Mouse (Mus musculus) liver, embryonic 16.5 days (tissue): ENCODE measurements around the gene Prkar2a. TPM values are rescaled to one million over a fixed set of nuclear protein-coding genes. Genes with fewer than 3 reads are reported as not detected.

Source experiments
- ATAC-seq: fragments of 200-750 bp; cut with Nextera tagmentation; 2 replicates; pipeline ENCODE4 v1.8.0; 2017; ENCODE audit warnings: low read depth, mild to moderate bottlenecking, moderate number of reproducible peaks, moderate library complexity
- H3K27ac ChIP-seq: fragments of 300-500 bp; sonication (generic); 2 replicates; pipeline ENCODE4 v1.5.1; 2014; ENCODE audit warnings: mild to moderate bottlenecking, low read length
- H3K27me3 ChIP-seq: fragments of 300-500 bp; sonication (generic); 2 replicates; pipeline ENCODE4 v1.6.1; 2014; ENCODE audit warnings: low read depth, low read length, mixed read lengths; ENCODE audit not compliant: control insufficient read depth, insufficient read depth
- H3K36me3 ChIP-seq: fragments of 300-500 bp; sonication (generic); 2 replicates; pipeline ENCODE4 v1.6.1; 2014; ENCODE audit warnings: mild to moderate bottlenecking; ENCODE audit not compliant: control insufficient read depth, insufficient read depth
- H3K4me1 ChIP-seq: fragments of 300-500 bp; sonication (generic); 2 replicates; pipeline ENCODE4 v1.6.1; 2014; ENCODE audit warnings: low read depth, low read length, mixed read lengths; ENCODE audit not compliant: control insufficient read depth
- H3K4me2 ChIP-seq: fragments of 300-500 bp; sonication (generic); 2 replicates; pipeline ENCODE4 v1.6.1; 2014; ENCODE audit warnings: low read depth, low read length, mixed read lengths
- H3K4me3 ChIP-seq: fragments of 300-500 bp; sonication (generic); 2 replicates; pipeline ENCODE4 v1.5.1; 2014; ENCODE audit warnings: low read depth, mild to moderate bottlenecking, low read length
- H3K9ac ChIP-seq: fragments of 300-500 bp; sonication (generic); 2 replicates; pipeline ENCODE4 v1.6.1; 2014; ENCODE audit warnings: low read depth, low read length
- H3K9me3 ChIP-seq: fragments of 300-500 bp; sonication (generic); replicated peaks from 2 replicates; pipeline ENCODE4 v1.6.1; 2016; ENCODE audit warnings: low read length; ENCODE audit not compliant: control insufficient read depth
- WGBS: fragments of 180-500 bp; shearing (Covaris S2); extraction: QIAGEN DNeasy Blood & Tissue Kit; methylation state at CpG from one replicate; pipeline ENCODE4 v1.1.7; 2014; ENCODE audit not compliant: insufficient replicate concordance; 5-methylcytosine and 5-hydroxymethylcytosine counted together
- polyA plus RNA-seq: library from polyadenylated mRNA; unstranded; fragments of >200 nt; fragmentation: Nextera tagmentation; extraction: Ambion mirVana; gene quantifications from 2 replicates; pipeline ENCODE4 v1.2.1, GENCODE M21; 2015

The Prkar2a gene
- polyA plus RNA-seq, 1 experiment from 2014 or later: 8.8 TPM

- Histone ChIP-seq H3K27me3 (peaks cover 24% of the 10 kb centered on the region), H3K9me3 (no peaks in the 10 kb centered on the region), H3K4me2 (no peak overlapping the region), H3K9ac (no peak overlapping the region), H3K27ac (peak overlapping the region; percentile 59), H3K4me3 (no peak overlapping the region), H3K4me1 (peaks cover 16% of the 10 kb centered on the region), H3K36me3 (no peaks in the 10 kb centered on the region)
- peak; percentile 72 for ATAC-seq
- 45% methylated on average over 1 of the region's 1 CpGs for WGBS
Observed at GRCm38 (mm10) chr9:108689993-108690392, 879 bp downstream of the Prkar2a start.

- H3K9ac ChIP-seq: no peak overlapping the region
- WGBS: 80% methylated on average over 6 of the region's 6 CpGs
Observed at GRCm38 (mm10) chr9:108690914-108691313, 1.8 kb downstream of the Prkar2a start.

GRCm38 (mm10) chr9:108691371-108691770 lies 2.3 kb downstream of the Prkar2a start:
- 52% methylated on average over 8 of the region's 8 CpGs for WGBS
- ATAC-seq: peak; percentile 4; the same call in 1 of the 2 replicates
- H3K4me3 ChIP-seq: peak overlapping the region; percentile 73
- H3K36me3 ChIP-seq: no peaks in the 10 kb centered on the region
- peak overlapping the region; percentile 43 for H3K9ac ChIP-seq
- H3K4me1 ChIP-seq: peaks cover 16% of the 10 kb centered on the region
- peak overlapping the region; percentile 95 for H3K4me2 ChIP-seq
- H3K27me3 ChIP-seq: peaks cover 24% of the 10 kb centered on the region
- H3K27ac ChIP-seq: peak overlapping the region; percentile 78
- H3K9me3 ChIP-seq: no peaks in the 10 kb centered on the region

More at GRCm38 (mm10) chr9:108690914-108691313, 1.8 kb downstream of the Prkar2a start:
- H3K36me3 ChIP-seq: no peaks in the 10 kb centered on the region
- H3K27me3 ChIP-seq: peaks cover 24% of the 10 kb centered on the region
- no peak overlapping the region for H3K4me3 ChIP-seq
- H3K4me2 ChIP-seq: no peak overlapping the region
- peaks cover 16% of the 10 kb centered on the region for H3K4me1 ChIP-seq
- ATAC-seq: no peak
- H3K27ac ChIP-seq: peak overlapping the region; percentile 78
- no peaks in the 10 kb centered on the region for H3K9me3 ChIP-seq

GRCm38 (mm10) chr9:108691846-108692225 lies 2.7 kb downstream of the Prkar2a start:
- Histone ChIP-seq H3K4me3 (peak overlapping the region; percentile 73), H3K4me1 (peaks cover 16% of the 10 kb centered on the region), H3K27me3 (peaks cover 24% of the 10 kb centered on the region), H3K27ac (peak overlapping the region; percentile 78), H3K36me3 (no peaks in the 10 kb centered on the region), H3K9me3 (no peaks in the 10 kb centered on the region), H3K9ac (peak overlapping the region; percentile 72), H3K4me2 (peak overlapping the region; percentile 95)
- peak; percentile 89 for ATAC-seq
- under 1% methylated on average over 42 of the region's 42 CpGs for WGBS

- Histone ChIP-seq H3K27me3 (peaks cover 24% of the 10 kb centered on the region), H3K9me3 (no peaks in the 10 kb centered on the region), H3K36me3 (no peaks in the 10 kb centered on the region), H3K27ac (peak overlapping the region; percentile 65), H3K4me2 (peak overlapping the region; percentile 95), H3K4me1 (peaks cover 16% of the 10 kb centered on the region), H3K4me3 (peak overlapping the region; percentile 73), H3K9ac (peak overlapping the region; percentile 72)
- peak; percentile 31; the same call in 1 of the 2 replicates for ATAC-seq
- WGBS: under 1% methylated on average over 91 of the region's 92 CpGs
Observed at GRCm38 (mm10) chr9:108692226-108693041, 3.3 kb downstream of the Prkar2a start.

GRCm38 (mm10) chr9:108693946-108694345 lies 4.8 kb downstream of the Prkar2a start:
- Histone ChIP-seq H3K9me3 (no peaks in the 10 kb centered on the region), H3K9ac (no peak overlapping the region), H3K27me3 (peaks cover 24% of the 10 kb centered on the region), H3K4me3 (no peak overlapping the region), H3K36me3 (no peaks in the 10 kb centered on the region), H3K4me1 (peaks cover 16% of the 10 kb centered on the region), H3K27ac (no peak overlapping the region), H3K4me2 (peak overlapping the region; percentile 1)
- 65% methylated on average over 4 of the region's 4 CpGs for WGBS
- ATAC-seq: no peak

- no peak for ATAC-seq
- Histone ChIP-seq H3K4me3 (no peak overlapping the region), H3K4me2 (no peak overlapping the region), H3K36me3 (no peaks in the 10 kb centered on the region), H3K9me3 (no peaks in the 10 kb centered on the region), H3K27me3 (peaks cover 24% of the 10 kb centered on the region), H3K9ac (no peak overlapping the region), H3K4me1 (peaks cover 16% of the 10 kb centered on the region), H3K27ac (no peak overlapping the region)
- WGBS: 76% methylated on average over 1 of the region's 1 CpGs
Observed at GRCm38 (mm10) chr9:108694533-108694932, 5.4 kb downstream of the Prkar2a start.

- H3K27ac ChIP-seq: no peak overlapping the region
- H3K4me2 ChIP-seq: no peak overlapping the region
- H3K9ac ChIP-seq: no peak overlapping the region
- H3K4me3 ChIP-seq: no peak overlapping the region
- H3K4me1 ChIP-seq: peaks cover 4% of the 10 kb centered on the region
- H3K27me3 ChIP-seq: no peaks in the 10 kb centered on the region
- no peak for ATAC-seq
- H3K9me3 ChIP-seq: no peaks in the 10 kb centered on the region
- no peaks in the 10 kb centered on the region for H3K36me3 ChIP-seq
Observed at GRCm38 (mm10) chr9:108702476-108702875, 13.4 kb downstream of the Prkar2a start.

GRCm38 (mm10) chr9:108703373-108704110 lies 14.4 kb downstream of the Prkar2a start:
- Histone ChIP-seq H3K4me3 (no peak overlapping the region), H3K27me3 (no peaks in the 10 kb centered on the region), H3K27ac (no peak overlapping the region), H3K9me3 (no peaks in the 10 kb centered on the region), H3K9ac (no peak overlapping the region), H3K4me1 (peaks cover 4% of the 10 kb centered on the region), H3K4me2 (no peak overlapping the region), H3K36me3 (no peaks in the 10 kb centered on the region)
- no peak for ATAC-seq
- WGBS: 55% methylated on average over 12 of the region's 12 CpGs
